8 mouse cellular contexts compared by ENCODE assay signal in genomic region chr17:26662978-26663683, GRCm38 (mm10). TPM values are rescaled to one million over a fixed set of nuclear protein-coding genes. Genes with fewer than 3 reads are reported as not detected.
A peak's percentile ranks its signal among the peaks of the same experiment; 100 is the strongest.
DNase-seq lines count a peak whose midpoint lies in the region; ATAC-seq and TF ChIP-seq lines count a peak whose summit lies in the region.

TSS of gene Atp6v0e (plus strand) at chr17:26663231.

- H3K27me3 ChIP-seq in hindbrain, embryonic 10.5 days (ENCODE audit: insufficient read depth, poor library complexity, severe bottlenecking), result no peaks in the 10 kb centered on the region
- no peaks in the 10 kb centered on the region for H3K27me3 ChIP-seq in lung, postnatal 0 days (replicated peaks; ENCODE audit: insufficient read depth, low read length)

- H3K4me1 ChIP-seq in hindbrain, embryonic 10.5 days (replicated peaks), result peaks cover 28% of the 10 kb centered on the region
- H3K4me1 ChIP-seq in lung, postnatal 0 days (ENCODE audit: insufficient read depth, low read depth, low read length), result peaks cover 5% of the 10 kb centered on the region; the same call in 1 of the 2 replicates

- peak within 1 kb of the TSS; percentile 81 for H3K4me2 ChIP-seq in lung, postnatal 0 days (replicated peaks; ENCODE audit: low read depth, low read length)

- H3K9ac ChIP-seq in lung, postnatal 0 days (replicated peaks; ENCODE audit: low read depth), result peak within 1 kb of the TSS; percentile 56

- H3K36me3 ChIP-seq in hindbrain, embryonic 10.5 days, result peaks cover 1% of the 10 kb centered on the region; the same call in 1 of the 2 replicates
- H3K36me3 ChIP-seq in lung, postnatal 0 days (ENCODE audit: insufficient read depth, low read length), result no peaks in the 10 kb centered on the region

- H3K27ac ChIP-seq in hindbrain, embryonic 10.5 days, result peak within 1 kb of the TSS; percentile 87
- peak within 1 kb of the TSS; percentile 9; the same call in 1 of the 2 replicates for H3K27ac ChIP-seq in lung, postnatal 0 days (ENCODE audit: low read length)

- DNase-seq in MEL-GATA-1-ER (ENCODE audit: extremely low read depth, low read depth), result peak; percentile 93
- DNase-seq in cerebellum, adult 8-10 months, result peak; percentile 95
- DNase-seq in hindbrain, embryonic 10.5 days (ENCODE audit: low spot score), result peak; percentile 95
- DNase-seq in layer of hippocampus, adult 9-11 months, result peak; percentile 95
- peak; percentile 98 for DNase-seq in lung, postnatal 0 days (ENCODE audit: low spot score)
- peak; percentile 94 for DNase-seq in ovary, postnatal 14 days (ENCODE audit: low spot score)
- DNase-seq in thymus, postnatal 14 days, result peak; percentile 95

- WGBS in hindbrain, embryonic 10.5 days, result 2% methylated on average over 28 of the region's 28 CpGs
- 3% methylated on average over 28 of the region's 28 CpGs for WGBS in lung, postnatal 0 days

- TF ChIP-seq EP300 in lung, postnatal 0 days (IDR thresholded peaks at IDR 0.05), result peak; percentile 60

- peak within 1 kb of the TSS; percentile 84 for H3K4me3 ChIP-seq in hindbrain, embryonic 10.5 days
- peak within 1 kb of the TSS; percentile 57 for H3K4me3 ChIP-seq in lung, postnatal 0 days (ENCODE audit: low read depth, low read length)

- ATAC-seq in frontal cortex, adult (ENCODE audit: low TSS enrichment), result peak; percentile 87
- ATAC-seq in lung, postnatal 0 days, result peak; percentile 92

- no peaks in the 10 kb centered on the region for H3K9me3 ChIP-seq in hindbrain, embryonic 10.5 days
- H3K9me3 ChIP-seq in lung, postnatal 0 days (ENCODE audit: low read length), result no peaks in the 10 kb centered on the region

- peak; percentile 99 for TF ChIP-seq CTCF in lung, postnatal 0 days (IDR thresholded peaks at IDR 0.05)

RNA-seq across cellular contexts. Expression of gene Atp6v0e, which starts in this region (rescaled TPM):
- polyA plus RNA-seq in hindbrain, embryonic 10.5 days (2016; fragmentation: Nextera tagmentation; extraction: Ambion mirVana), result 140 and 149 TPM in 2 replicates
- 330 and 382 TPM in 2 replicates for polyA plus RNA-seq in lung, postnatal 0 days (2015; fragmentation: Nextera tagmentation; extraction: Ambion mirVana)

Comparison
In these comparisons a context has a peak if more than half of its experiments do, and no peak if none do; other contexts are left out.
1. Peak in every context shown above with its lines: DNase-seq, ATAC-seq, H3K4me3 ChIP-seq and H3K27ac ChIP-seq.